Mouse (Mus musculus): ENCODE measurements around the gene Filip1. TPM values are rescaled to one million over a fixed set of nuclear protein-coding genes. Genes with fewer than 3 reads are reported as not detected.

Gene Filip1
- polyA plus RNA-seq, 1 experiment, result 3.3 TPM

DNA sequence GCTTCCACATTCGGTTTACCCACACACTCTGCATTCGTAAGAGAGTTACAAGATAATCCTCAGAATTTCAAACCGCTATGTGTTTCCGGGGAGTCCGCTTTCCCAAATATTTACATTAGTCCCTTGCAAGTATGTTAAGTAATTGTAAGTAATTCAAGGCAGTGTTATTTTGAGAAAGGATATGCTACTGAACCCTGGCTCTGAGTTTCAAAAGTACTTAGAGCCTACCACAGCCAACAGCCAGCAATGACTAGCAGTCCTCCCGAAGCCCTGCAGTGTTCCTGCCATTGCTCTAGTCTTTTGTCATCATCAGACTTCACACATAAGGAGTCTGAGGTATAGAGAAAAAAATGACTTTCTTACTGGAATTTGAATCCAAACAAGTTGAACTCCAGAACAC, 67.8 kb downstream of the Filip1 start:
- TF ChIP-seq POLR2A (IDR thresholded peaks at IDR 0.05; ENCODE audit: borderline replicate concordance, extremely low read depth, insufficient read depth, insufficient read length, poor library complexity, severe bottlenecking), result no peak
- no peak for TF ChIP-seq CTCF (IDR thresholded peaks at IDR 0.05; ENCODE audit: borderline replicate concordance, extremely low read depth, insufficient read depth, insufficient read length)
- DNase-seq (ENCODE audit: low read depth), result no peak

DNA sequence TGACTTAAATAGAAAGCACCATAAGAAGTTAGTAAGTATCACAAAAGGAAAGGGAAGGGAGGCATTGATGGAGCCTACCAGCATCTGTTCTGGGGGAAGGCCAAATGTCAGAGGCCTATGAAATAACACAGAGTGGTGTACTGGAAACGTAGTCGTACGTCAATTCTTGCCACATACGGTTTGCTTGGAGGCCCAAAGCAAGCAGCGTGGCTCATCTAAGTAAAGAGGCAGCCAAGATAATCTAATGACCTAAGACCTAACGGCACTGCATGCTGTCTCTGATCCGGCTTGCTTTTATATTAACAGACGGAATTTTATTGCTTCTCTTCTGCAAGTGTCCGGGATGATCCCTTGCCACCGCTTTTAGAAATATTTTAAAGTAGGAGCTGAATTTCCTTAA, 68.7 kb downstream of the Filip1 start:
- TF ChIP-seq POLR2A (IDR thresholded peaks at IDR 0.05; ENCODE audit: borderline replicate concordance, extremely low read depth, insufficient read depth, insufficient read length, poor library complexity, severe bottlenecking) (no peak), CTCF (IDR thresholded peaks at IDR 0.05; ENCODE audit: borderline replicate concordance, extremely low read depth, insufficient read depth, insufficient read length) (no peak)
- no peak for DNase-seq (ENCODE audit: low read depth)

DNA sequence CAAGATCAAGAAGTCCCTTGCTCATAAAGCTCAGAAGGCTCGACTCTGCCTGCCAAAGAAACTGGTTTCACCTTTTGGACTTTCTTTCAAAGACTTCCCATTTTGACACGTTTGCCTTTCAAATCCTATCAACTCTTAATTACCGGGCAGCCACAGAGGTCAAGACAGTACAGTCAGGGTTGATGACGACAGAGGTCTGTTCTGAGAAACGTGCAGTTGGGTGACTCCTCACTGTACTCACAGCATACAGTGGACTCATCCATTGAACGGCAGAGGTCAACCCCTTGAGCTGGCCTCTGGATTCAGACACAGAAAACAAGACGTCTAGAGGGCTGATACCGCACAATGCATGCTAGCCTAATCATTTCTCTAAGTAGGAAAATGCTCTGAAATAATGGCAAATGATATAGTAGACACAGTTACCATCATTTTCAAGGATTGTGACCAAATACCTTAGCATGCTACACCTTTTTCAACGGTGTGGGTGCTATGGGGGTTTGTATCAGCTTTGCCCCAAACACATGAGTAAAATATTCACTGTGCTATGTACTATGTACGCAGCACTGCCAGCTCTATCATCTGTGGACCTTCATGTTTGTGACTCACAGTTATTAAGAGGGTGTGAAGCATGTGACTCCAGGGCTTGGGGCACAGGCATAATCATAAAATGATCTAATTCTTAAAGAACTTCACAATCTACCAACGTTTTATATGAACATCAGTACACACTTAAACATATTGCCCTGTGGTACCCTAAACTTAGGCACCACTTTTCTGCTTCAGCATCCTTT, 74.0 kb downstream of the Filip1 start:
- no peak for DNase-seq (ENCODE audit: low read depth)
- TF ChIP-seq CTCF (IDR thresholded peaks at IDR 0.05; ENCODE audit: borderline replicate concordance, extremely low read depth, insufficient read depth, insufficient read length), result no peak
- TF ChIP-seq POLR2A (IDR thresholded peaks at IDR 0.05; ENCODE audit: borderline replicate concordance, extremely low read depth, insufficient read depth, insufficient read length, poor library complexity, severe bottlenecking), result no peak

DNA sequence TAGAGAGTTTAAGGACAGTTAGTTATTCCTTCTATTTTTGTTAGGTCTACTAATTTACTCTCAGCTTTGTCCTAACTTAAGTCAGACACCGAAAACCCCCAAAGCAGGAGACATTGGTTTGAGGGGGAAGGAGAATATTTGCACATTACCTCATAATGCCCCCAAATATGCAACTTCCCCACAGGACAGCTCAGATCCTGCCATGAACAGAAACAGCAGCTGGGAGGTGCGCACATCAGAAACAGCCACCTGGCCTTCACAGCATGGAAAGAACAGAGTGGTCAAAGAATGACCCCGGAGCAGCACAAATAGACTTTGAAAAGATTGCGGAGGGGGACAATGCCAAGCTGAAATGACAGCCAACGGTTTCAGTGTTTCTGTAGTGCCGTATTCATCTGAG, 75.1 kb downstream of the Filip1 start:
- DNase-seq (ENCODE audit: low read depth), result peak; percentile 5

DNA sequence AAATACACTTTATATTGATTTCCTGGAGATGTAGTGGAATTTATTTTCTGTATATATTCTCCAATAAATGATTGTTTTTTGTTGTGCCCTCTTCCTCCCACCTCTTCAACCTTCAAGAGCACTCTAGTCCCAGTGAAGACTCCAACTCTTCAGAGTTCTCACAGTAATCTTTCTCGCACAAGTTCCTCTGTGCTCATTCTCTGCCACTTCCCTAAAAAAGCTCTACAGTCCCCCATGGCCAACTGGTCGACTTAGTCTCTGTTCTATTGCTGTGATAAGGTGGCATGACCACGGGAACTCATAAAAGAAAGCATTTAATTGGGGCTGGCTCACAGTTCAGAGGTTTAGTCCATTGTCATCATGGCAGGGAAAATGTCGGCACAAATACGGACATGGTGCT, 80.1 kb downstream of the Filip1 start:
- no peak for TF ChIP-seq CTCF (IDR thresholded peaks at IDR 0.05; ENCODE audit: borderline replicate concordance, extremely low read depth, insufficient read depth, insufficient read length)
- no peak for TF ChIP-seq POLR2A (IDR thresholded peaks at IDR 0.05; ENCODE audit: borderline replicate concordance, extremely low read depth, insufficient read depth, insufficient read length, poor library complexity, severe bottlenecking)
- DNase-seq (ENCODE audit: low read depth), result no peak

More for the DNA sequence above, 75.1 kb downstream of the Filip1 start:
- no peak for TF ChIP-seq POLR2A (IDR thresholded peaks at IDR 0.05; ENCODE audit: borderline replicate concordance, extremely low read depth, insufficient read depth, insufficient read length, poor library complexity, severe bottlenecking)
- TF ChIP-seq CTCF (IDR thresholded peaks at IDR 0.05; ENCODE audit: borderline replicate concordance, extremely low read depth, insufficient read depth, insufficient read length), result no peak

DNA sequence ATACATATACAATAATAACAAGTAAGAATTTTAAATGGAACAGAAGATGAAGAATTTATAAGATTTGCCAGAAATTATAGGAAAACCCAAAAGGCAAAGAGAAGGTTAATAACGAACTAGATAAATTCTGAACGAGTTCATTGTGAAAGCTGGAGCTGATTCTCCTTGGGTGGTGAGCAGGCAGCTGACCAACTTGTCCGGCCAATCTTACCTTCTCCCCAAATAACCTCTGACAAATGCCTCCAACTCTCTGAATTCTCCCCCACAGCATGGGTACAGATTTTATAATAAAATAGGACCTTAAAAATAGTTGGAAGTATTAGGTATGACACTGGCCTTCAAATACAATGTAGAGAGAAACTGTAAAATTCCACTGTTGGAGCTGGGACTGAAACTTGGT, 84.6 kb downstream of the Filip1 start:
- TF ChIP-seq POLR2A (IDR thresholded peaks at IDR 0.05; ENCODE audit: borderline replicate concordance, extremely low read depth, insufficient read depth, insufficient read length, poor library complexity, severe bottlenecking), result no peak
- no peak for TF ChIP-seq CTCF (IDR thresholded peaks at IDR 0.05; ENCODE audit: borderline replicate concordance, extremely low read depth, insufficient read depth, insufficient read length)
- no peak for DNase-seq (ENCODE audit: low read depth)

DNA sequence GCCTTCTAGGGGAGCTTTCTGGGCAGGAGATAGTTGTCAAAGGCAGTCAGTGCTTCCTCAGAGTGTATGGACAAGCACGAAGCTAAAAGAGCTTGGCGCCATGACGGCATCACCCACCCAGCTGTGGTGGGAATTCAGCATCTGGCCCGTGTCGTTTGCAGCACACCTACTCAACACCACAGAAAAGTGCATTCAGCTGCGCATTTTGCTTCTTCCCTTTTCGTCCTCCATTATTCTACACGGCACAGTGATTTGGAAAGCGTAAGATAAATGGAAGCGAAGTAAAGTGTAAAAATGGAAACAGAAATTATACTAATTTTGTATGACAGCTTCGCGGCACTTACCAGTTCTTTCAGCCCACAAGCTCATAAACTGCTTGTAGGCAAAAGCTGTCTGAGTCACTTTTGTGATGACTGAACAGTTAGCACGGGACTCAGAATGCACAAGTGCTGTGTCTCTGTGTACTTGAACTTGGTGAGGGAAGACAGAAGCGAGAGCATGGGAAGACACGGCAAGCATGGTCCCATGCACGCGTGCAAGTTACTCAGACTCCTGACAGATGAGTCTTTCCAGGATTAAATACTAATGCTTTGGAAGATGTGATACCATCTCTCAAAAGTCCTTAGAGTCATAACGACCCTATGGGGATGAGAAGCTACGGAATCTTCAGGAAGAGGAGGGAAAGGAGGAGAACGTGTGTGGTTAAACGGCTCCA, 85.3 kb downstream of the Filip1 start:
- DNase-seq (ENCODE audit: low read depth), result no peak
- TF ChIP-seq POLR2A (IDR thresholded peaks at IDR 0.05; ENCODE audit: borderline replicate concordance, extremely low read depth, insufficient read depth, insufficient read length, poor library complexity, severe bottlenecking) (no peak), CTCF (IDR thresholded peaks at IDR 0.05; ENCODE audit: borderline replicate concordance, extremely low read depth, insufficient read depth, insufficient read length) (no peak)

DNA sequence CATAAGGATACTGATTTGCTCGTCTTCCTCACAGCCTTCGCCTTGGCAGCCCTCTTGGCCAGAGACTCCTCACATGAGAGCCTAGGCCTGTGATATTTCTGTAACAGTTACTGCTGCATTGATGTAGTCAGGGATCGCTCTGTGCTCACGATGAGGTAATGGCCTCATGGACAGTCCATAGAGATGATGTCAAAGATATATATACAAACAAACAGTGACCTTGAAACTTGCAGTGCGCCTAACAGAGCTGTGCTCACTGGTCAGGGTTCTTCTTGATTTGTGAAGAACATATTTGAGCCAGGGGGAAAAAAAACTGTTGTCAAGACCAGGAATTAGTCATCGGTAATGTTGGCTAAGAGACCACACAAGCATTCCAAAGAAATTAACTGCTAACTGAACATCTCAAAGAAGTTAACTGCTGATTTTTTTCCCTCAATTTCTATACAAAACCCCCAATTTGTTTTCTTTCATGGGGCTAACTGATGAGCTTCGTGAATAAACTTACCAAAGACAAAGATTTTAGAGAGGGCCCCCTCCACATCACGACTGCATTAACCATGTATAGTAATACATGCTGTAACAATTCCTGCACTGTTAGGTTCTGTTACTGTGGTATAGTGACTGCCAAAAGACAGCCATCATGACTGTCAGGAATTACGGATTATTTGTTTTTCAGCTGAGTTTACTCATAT, 86.0 kb downstream of the Filip1 start:
- DNase-seq (ENCODE audit: low read depth), result no peak
- TF ChIP-seq CTCF (IDR thresholded peaks at IDR 0.05; ENCODE audit: borderline replicate concordance, extremely low read depth, insufficient read depth, insufficient read length) (no peak), POLR2A (IDR thresholded peaks at IDR 0.05; ENCODE audit: borderline replicate concordance, extremely low read depth, insufficient read depth, insufficient read length, poor library complexity, severe bottlenecking) (no peak)

DNA sequence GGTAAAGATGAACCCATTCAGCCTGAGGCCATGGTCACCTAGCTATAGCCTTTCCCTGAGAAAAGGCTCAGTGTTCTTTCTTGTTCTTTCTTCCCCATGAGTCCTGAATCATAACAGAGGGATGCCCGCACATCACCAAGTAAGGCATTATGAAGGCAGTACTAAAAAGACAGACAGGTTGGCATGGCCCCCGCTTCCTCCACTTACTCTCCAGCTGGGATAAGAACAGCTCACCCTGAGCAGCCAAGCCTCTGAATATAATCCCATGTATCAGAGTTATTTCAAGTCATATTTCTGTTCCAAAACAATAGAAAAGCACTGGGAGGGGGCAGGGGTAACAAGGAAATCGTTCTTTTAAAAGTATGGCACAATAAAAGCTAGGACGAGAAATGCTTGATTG, 86.7 kb downstream of the Filip1 start:
- TF ChIP-seq CTCF (IDR thresholded peaks at IDR 0.05; ENCODE audit: borderline replicate concordance, extremely low read depth, insufficient read depth, insufficient read length), result no peak
- no peak for TF ChIP-seq POLR2A (IDR thresholded peaks at IDR 0.05; ENCODE audit: borderline replicate concordance, extremely low read depth, insufficient read depth, insufficient read length, poor library complexity, severe bottlenecking)
- no peak for DNase-seq (ENCODE audit: low read depth)

DNA sequence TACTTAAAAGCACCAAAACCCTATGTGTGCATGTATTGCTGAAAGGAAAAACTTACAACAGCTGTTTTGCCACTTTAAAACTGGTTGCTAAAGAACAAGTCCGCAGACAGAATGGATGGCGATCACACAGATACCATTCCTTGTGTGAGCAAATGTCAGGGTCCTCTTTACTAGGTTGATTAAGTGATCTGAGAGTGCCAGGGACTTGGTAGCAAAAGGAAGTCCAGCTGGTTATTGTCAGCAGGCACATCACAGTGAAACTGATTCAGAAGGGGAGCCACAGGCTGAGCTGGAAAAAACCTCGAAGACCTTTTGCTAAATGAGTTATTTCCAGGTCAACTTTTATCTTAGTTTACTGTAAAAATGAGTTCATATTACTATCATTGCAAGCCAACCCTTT, 89.4 kb downstream of the Filip1 start:
- DNase-seq (ENCODE audit: low read depth), result no peak
- no peak for TF ChIP-seq CTCF (IDR thresholded peaks at IDR 0.05; ENCODE audit: borderline replicate concordance, extremely low read depth, insufficient read depth, insufficient read length)
- TF ChIP-seq POLR2A (IDR thresholded peaks at IDR 0.05; ENCODE audit: borderline replicate concordance, extremely low read depth, insufficient read depth, insufficient read length, poor library complexity, severe bottlenecking), result no peak

DNA sequence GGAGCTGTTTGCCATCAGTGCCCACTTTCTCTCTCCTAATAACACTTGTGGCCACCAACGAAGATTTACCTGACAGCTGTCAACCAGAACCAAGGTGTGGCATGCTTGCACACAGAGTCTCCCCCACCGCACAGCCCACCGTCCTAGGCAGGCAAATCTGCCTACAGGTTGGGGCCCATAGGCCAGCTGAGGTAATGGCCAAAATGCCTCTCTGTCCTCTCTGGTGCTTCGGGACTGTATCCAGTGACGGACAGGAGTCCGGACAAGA, 90.2 kb downstream of the Filip1 start:
- TF ChIP-seq POLR2A (IDR thresholded peaks at IDR 0.05; ENCODE audit: borderline replicate concordance, extremely low read depth, insufficient read depth, insufficient read length, poor library complexity, severe bottlenecking), result no peak
- no peak for TF ChIP-seq CTCF (IDR thresholded peaks at IDR 0.05; ENCODE audit: borderline replicate concordance, extremely low read depth, insufficient read depth, insufficient read length)

More for the DNA sequence above, 90.2 kb downstream of the Filip1 start:
- no peak for DNase-seq (ENCODE audit: low read depth)

All from brain, embryonic 14.5 days (tissue).